Mouse (Mus musculus): ENCODE measurements at regions not wholly inside any gene's neighbourhood (a gene's known extent, or its start where the extent isn't known, plus 50 kb on each side); places are given as distances from the start of the nearest gene placed in this dataset.

DNA sequence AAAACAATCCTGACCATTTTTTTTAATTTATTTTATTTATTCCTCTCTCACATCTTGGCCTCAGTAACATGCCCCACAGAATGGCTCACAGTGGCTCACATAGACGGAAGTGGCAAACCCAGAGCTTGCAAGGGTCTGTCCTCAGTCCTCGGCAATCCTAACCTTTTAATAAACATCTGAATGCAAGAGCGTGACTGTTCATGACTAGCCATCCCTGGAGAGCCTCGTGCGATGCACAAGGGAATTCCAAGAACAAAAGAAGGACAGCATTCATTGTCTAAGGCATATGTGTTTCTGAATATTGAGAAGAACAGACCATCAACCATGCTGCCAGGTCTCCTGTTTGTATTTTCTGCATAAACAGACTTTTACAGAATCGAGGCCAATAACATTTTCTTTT is 98.8 kb upstream of the 1700025G04Rik start:
- TF ChIP-seq POLR2A (IDR thresholded peaks at IDR 0.05; ENCODE audit: low read depth, low read length) (no peak), CTCF (conservative IDR thresholded peaks at IDR 0.05; ENCODE audit: insufficient read depth, insufficient read length, low read depth, low read length) (no peak)

Data from kidney, adult 2 months (tissue).